Mouse (Mus musculus) liver, adult 2 months (tissue): ENCODE measurements around the gene Vmn1r69. TPM values are rescaled to one million over a fixed set of nuclear protein-coding genes. Genes with fewer than 3 reads are reported as not detected.

Experiments used
- DNase-seq: peaks from one replicate; pipeline ENCODE4 v3.0.0-alpha.2; 2011; ENCODE audit warnings: low read depth, low spot score; ENCODE audit errors: extremely low read depth
- H3K27ac ChIP-seq: fragments of 200-500 bp; replicated peaks from 2 replicates; pipeline ENCODE4 v1.5.1; 2012; ENCODE audit warnings: low read depth, mild to moderate bottlenecking, control low read depth, inconsistent platforms, low read length; ENCODE audit not compliant: insufficient read depth
- H3K27me3 ChIP-seq: fragments of 200-500 bp; 2 replicates; pipeline ENCODE4 v1.6.1; 2012; ENCODE audit warnings: mild to moderate bottlenecking, moderate library complexity, low read length, inconsistent platforms; ENCODE audit not compliant: control insufficient read depth, insufficient read depth
- H3K36me3 ChIP-seq: fragments of 200-500 bp; 2 replicates; pipeline ENCODE4 v1.6.1; 2012; ENCODE audit warnings: low read length, inconsistent platforms; ENCODE audit not compliant: control insufficient read depth, insufficient read depth
- H3K4me1 ChIP-seq: fragments of 200-500 bp; 2 replicates; pipeline ENCODE4 v1.6.1; 2011; ENCODE audit warnings: low read length; ENCODE audit not compliant: control insufficient read depth, insufficient read depth
- H3K4me3 ChIP-seq: fragments of 200-500 bp; 2 replicates; pipeline ENCODE4 v1.5.1; 2011; ENCODE audit warnings: low read depth, mild to moderate bottlenecking, control low read depth, low read length, moderate library complexity; ENCODE audit not compliant: insufficient read depth
- H3K79me2 ChIP-seq: fragments of 200-500 bp; 2 replicates; pipeline ENCODE4 v1.6.1; 2012; ENCODE audit warnings: inconsistent platforms, mild to moderate bottlenecking, low read length, moderate library complexity; ENCODE audit not compliant: control insufficient read depth, insufficient read depth
- H3K9ac ChIP-seq: fragments of 200-500 bp; 2 replicates; pipeline ENCODE4 v1.6.1; 2012; ENCODE audit warnings: low read depth, mild to moderate bottlenecking, control low read depth, inconsistent platforms, low read length
- CTCF ChIP-seq: fragments of 200-500 bp; IDR thresholded peaks from 2 replicates; pipeline ENCODE4 v1.5.1; 2011; ENCODE audit warnings: low read depth, low read length, control low read depth
- POLR2A ChIP-seq: fragments of 200-500 bp; IDR thresholded peaks from 2 replicates; pipeline ENCODE4 v1.6.1; 2011; ENCODE audit warnings: low read length, control low read depth; ENCODE audit not compliant: insufficient read depth; ENCODE audit errors: extremely low read depth
- WGBS: fragments of 180-500 bp; shearing (Covaris S2); methylation state at CpG from one replicate; pipeline ENCODE4 v1.1.7; 2018; 5-methylcytosine and 5-hydroxymethylcytosine counted together
- polyA plus RNA-seq: library from polyadenylated mRNA; depleted of rRNA; stranded (reverse); fragments of >200 nt; gene quantifications from 2 replicates; pipeline ENCODE4 v1.2.3, GENCODE M21; 2012; rRNA removed
- total RNA-seq: library from RNA; depleted of rRNA; stranded (reverse); fragments of >200 nt; gene quantifications from 2 replicates; pipeline ENCODE4 v1.2.3, GENCODE M21; 2014; rRNA removed

Gene Vmn1r69
- total RNA-seq (not detected in 2 replicates), polyA plus RNA-seq (not detected in 2 replicates)

- Histone ChIP-seq H3K27ac (no peak within 1 kb of the TSS), H3K79me2 (no peaks in the 10 kb centered on the region)
- TF ChIP-seq CTCF (no peak), POLR2A (no peak)
These were observed at the start of gene Vmn1r69 for GRCm38 (mm10) chr7:10613559-10613958. Vmn1r69 (minus strand) TSS chr7:10613659.

GRCm38 (mm10) chr7:10631232-10631631, 17.8 kb upstream of the Vmn1r69 start, which contains the start of gene Vmn1r70:
Vmn1r70 (plus strand) TSS chr7:10631532.
- Histone ChIP-seq H3K9ac (no peak within 1 kb of the TSS), H3K4me1 (no peaks in the 10 kb centered on the region)
- WGBS: 41% methylated on average over 1 of the region's 1 CpGs

More at GRCm38 (mm10) chr7:10613559-10613958, at the start of gene Vmn1r69:
- no peak for DNase-seq
- no peaks in the 10 kb centered on the region for H3K27me3 ChIP-seq
- H3K36me3 ChIP-seq: no peaks in the 10 kb centered on the region
- no peaks in the 10 kb centered on the region for H3K4me1 ChIP-seq
- H3K9ac ChIP-seq: no peak within 1 kb of the TSS
- no peak within 1 kb of the TSS for H3K4me3 ChIP-seq

GRCm38 (mm10) chr7:10558385-10558784, 55.1 kb downstream of the Vmn1r69 start, which contains the start of gene Vmn1r68:
Vmn1r68 (minus strand) TSS chr7:10558485.
- H3K4me3 ChIP-seq: no peak within 1 kb of the TSS

More at GRCm38 (mm10) chr7:10631232-10631631, 17.8 kb upstream of the Vmn1r69 start, which contains the start of gene Vmn1r70:
- no peak for TF ChIP-seq CTCF
- TF ChIP-seq POLR2A: no peak
- DNase-seq: no peak
- no peaks in the 10 kb centered on the region for H3K36me3 ChIP-seq
- no peak within 1 kb of the TSS for H3K4me3 ChIP-seq
- H3K27me3 ChIP-seq: no peaks in the 10 kb centered on the region
- H3K27ac ChIP-seq: no peak within 1 kb of the TSS
- no peaks in the 10 kb centered on the region for H3K79me2 ChIP-seq

More at GRCm38 (mm10) chr7:10558385-10558784, 55.1 kb downstream of the Vmn1r69 start, which contains the start of gene Vmn1r68:
- H3K36me3 ChIP-seq: no peaks in the 10 kb centered on the region
- H3K27ac ChIP-seq: no peak within 1 kb of the TSS
- 50% methylated on average over 2 of the region's 2 CpGs for WGBS
- H3K79me2 ChIP-seq: no peaks in the 10 kb centered on the region
- no peak within 1 kb of the TSS for H3K9ac ChIP-seq
- no peaks in the 10 kb centered on the region for H3K27me3 ChIP-seq
- no peaks in the 10 kb centered on the region for H3K4me1 ChIP-seq
- no peak for DNase-seq
- TF ChIP-seq POLR2A: no peak
- no peak for TF ChIP-seq CTCF

Other genes starting within 250 kb of the Vmn1r69 start
- gene Vmn1r67, start 170.3 kb downstream of the Vmn1r69 start, total RNA-seq: not detected in 2 replicates
- gene Vmn1r67, start 170.3 kb downstream of the Vmn1r69 start, polyA plus RNA-seq: not detected in 2 replicates
- 0.46 and 0.47 TPM in 2 replicates for gene Zik1, start 118.3 kb downstream of the Vmn1r69 start, total RNA-seq
- 0.09 and 0.20 TPM in 2 replicates for gene Zik1, start 118.3 kb downstream of the Vmn1r69 start, polyA plus RNA-seq
- not detected in 2 replicates for gene Vmn1r68, start 55.2 kb downstream of the Vmn1r69 start, total RNA-seq
- not detected in 2 replicates for gene Vmn1r68, start 55.2 kb downstream of the Vmn1r69 start, polyA plus RNA-seq
- not detected in 2 replicates for gene Vmn1r70, start 17.9 kb upstream of the Vmn1r69 start, total RNA-seq
- not detected in 2 replicates for gene Vmn1r70, start 17.9 kb upstream of the Vmn1r69 start, polyA plus RNA-seq
- not detected in 2 replicates for gene Nlrp4b, start 74.1 kb upstream of the Vmn1r69 start, total RNA-seq
- not detected in 2 replicates for gene Nlrp4b, start 74.1 kb upstream of the Vmn1r69 start, polyA plus RNA-seq
- gene Vmn1r71, start 140.7 kb upstream of the Vmn1r69 start, total RNA-seq: not detected in 2 replicates
- gene Vmn1r71, start 140.7 kb upstream of the Vmn1r69 start, polyA plus RNA-seq: not detected in 2 replicates